Mouse (Mus musculus) Muller cell, postnatal 12 days (primary cell): ENCODE measurements around the gene Trnp1.
"Not testable (repeated sequence)": the region's sequence is repeated elsewhere in the genome, so short reads cannot be mapped to it uniquely, and the experiment has no call there.

Source experiments
- DNase-seq: peaks from one replicate; pipeline ENCODE4 v3.0.0-alpha.2; 2015; ENCODE audit errors: inconsistent ontology term

Gene Trnp1

GRCm38 (mm10) chr4:133498160-133498724, at the start of gene Trnp1:
Trnp1 (minus strand) TSS chr4:133498550.
- peak; percentile 81 for DNase-seq

GRCm38 (mm10) chr4:133545272-133546231, 47.2 kb upstream of the Trnp1 start, which contains the start of gene Nudc:
Nudc (minus strand) TSS chr4:133545996.
- peak; percentile 99 for DNase-seq

GRCm38 (mm10) chr4:133536652-133537051, 38.3 kb upstream of the Trnp1 start:
- no peak for DNase-seq

GRCm38 (mm10) chr4:133536081-133536480, 37.7 kb upstream of the Trnp1 start:
- DNase-seq = no peak

GRCm38 (mm10) chr4:133532777-133533176, 34.4 kb upstream of the Trnp1 start:
- no peak for DNase-seq

GRCm38 (mm10) chr4:133527788-133528187, 29.4 kb upstream of the Trnp1 start:
- no peak for DNase-seq

GRCm38 (mm10) chr4:133521502-133521901, 23.2 kb upstream of the Trnp1 start:
- DNase-seq = no peak

- no peak for DNase-seq
Measured at GRCm38 (mm10) chr4:133519369-133519665, 21.0 kb upstream of the Trnp1 start.

- no peak for DNase-seq
Measured at GRCm38 (mm10) chr4:133518601-133519368, 20.4 kb upstream of the Trnp1 start, which contains the start of gene Kdf1. Kdf1 (plus strand) TSS chr4:133518963.

GRCm38 (mm10) chr4:133512972-133513371, 14.6 kb upstream of the Trnp1 start:
- peak; percentile 49 for DNase-seq

GRCm38 (mm10) chr4:133512511-133512910, 14.2 kb upstream of the Trnp1 start:
- DNase-seq = not testable (repeated sequence)

- no peak for DNase-seq
Measured at GRCm38 (mm10) chr4:133511050-133511449, 12.7 kb upstream of the Trnp1 start.

GRCm38 (mm10) chr4:133508990-133509389, 10.6 kb upstream of the Trnp1 start:
- no peak for DNase-seq

GRCm38 (mm10) chr4:133506573-133506972, 8.2 kb upstream of the Trnp1 start:
- DNase-seq = no peak

GRCm38 (mm10) chr4:133504755-133505485, 6.6 kb upstream of the Trnp1 start:
- DNase-seq = no peak

GRCm38 (mm10) chr4:133504300-133504699, 6.0 kb upstream of the Trnp1 start:
- DNase-seq = no peak

- DNase-seq = no peak
Measured at GRCm38 (mm10) chr4:133501514-133501913, 3.2 kb upstream of the Trnp1 start.

GRCm38 (mm10) chr4:133497461-133498159, 740 bp downstream of the Trnp1 start:
- no peak for DNase-seq

- no peak for DNase-seq
Measured at GRCm38 (mm10) chr4:133496738-133497445, 1.5 kb downstream of the Trnp1 start.

- DNase-seq = no peak
Measured at GRCm38 (mm10) chr4:133495711-133496110, 2.6 kb downstream of the Trnp1 start.
